Mouse (Mus musculus): Measurements from ENCODE around the gene Grifin. TPM values are rescaled to one million over a fixed set of nuclear protein-coding genes. Genes with fewer than 3 reads are reported as not detected.

Grifin gene
- polyA plus RNA-seq, 1 experiment from 2014 or later, result not detected

GRCm38 (mm10) chr5:140538111-140538683 lies 26.7 kb downstream of the Grifin start:
- Histone ChIP-seq H3K9me3 (no peaks in the 10 kb centered on the region), H3K27ac (no peak overlapping the region), H3K4me3 (no peak overlapping the region), H3K9ac (no peak overlapping the region), H3K27me3 (replicated peaks) (no peaks in the 10 kb centered on the region), H3K36me3 (replicated peaks) (no peaks in the 10 kb centered on the region), H3K4me1 (peaks cover 11% of the 10 kb centered on the region; the same call in 1 of the 2 replicates), H3K4me2 (no peak overlapping the region)
- ATAC-seq (replicated peaks), result no peak
- 81% methylated on average over 13 of the region's 13 CpGs for WGBS

- no peak overlapping the region for H3K9ac ChIP-seq
- no peak overlapping the region for H3K4me3 ChIP-seq
- no peaks in the 10 kb centered on the region for H3K9me3 ChIP-seq
- no peak overlapping the region for H3K4me2 ChIP-seq
- H3K4me1 ChIP-seq, result no peaks in the 10 kb centered on the region
- 57% methylated on average over 2 of the region's 2 CpGs for WGBS
- peaks cover 19% of the 10 kb centered on the region for H3K36me3 ChIP-seq (replicated peaks)
- H3K27me3 ChIP-seq (replicated peaks), result no peaks in the 10 kb centered on the region
- ATAC-seq (replicated peaks), result no peak
- H3K27ac ChIP-seq, result no peak overlapping the region
Observed at GRCm38 (mm10) chr5:140526754-140527153, 38.1 kb downstream of the Grifin start.

GRCm38 (mm10) chr5:140521196-140521595 lies 43.7 kb downstream of the Grifin start:
- 88% methylated on average over 1 of the region's 1 CpGs for WGBS
- no peak overlapping the region for H3K9ac ChIP-seq
- H3K27ac ChIP-seq, result no peak overlapping the region
- peaks cover 19% of the 10 kb centered on the region for H3K36me3 ChIP-seq (replicated peaks)
- no peaks in the 10 kb centered on the region for H3K4me1 ChIP-seq
- no peak overlapping the region for H3K4me3 ChIP-seq
- no peaks in the 10 kb centered on the region for H3K27me3 ChIP-seq (replicated peaks)
- no peak overlapping the region for H3K4me2 ChIP-seq
- no peak for ATAC-seq (replicated peaks)
- H3K9me3 ChIP-seq, result no peaks in the 10 kb centered on the region

DNA sequence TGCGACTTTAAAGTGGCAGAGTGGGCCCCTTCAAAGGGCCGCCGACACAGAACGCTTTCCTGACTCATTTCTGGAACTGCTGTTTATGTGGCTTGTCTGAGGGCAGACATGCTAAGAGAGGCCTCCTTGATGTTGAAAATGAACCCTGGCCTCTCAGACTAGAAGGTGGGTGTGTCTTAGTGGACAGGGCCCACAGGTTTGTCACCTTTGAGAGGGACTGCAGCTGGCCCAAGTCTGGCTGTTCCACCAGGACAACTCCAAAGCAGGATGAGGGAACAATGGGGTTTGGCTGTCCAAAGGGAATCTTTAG lies 47.0 kb downstream of the Grifin start:
- Histone ChIP-seq H3K4me3 (no peak overlapping the region), H3K27ac (no peak overlapping the region), H3K9ac (no peak overlapping the region), H3K9me3 (no peaks in the 10 kb centered on the region), H3K36me3 (replicated peaks) (no peaks in the 10 kb centered on the region), H3K4me1 (no peaks in the 10 kb centered on the region), H3K27me3 (replicated peaks) (no peaks in the 10 kb centered on the region), H3K4me2 (no peak overlapping the region)
- 85% methylated on average over 4 of the region's 4 CpGs for WGBS
- ATAC-seq (replicated peaks), result no peak

- H3K36me3 ChIP-seq (replicated peaks), result no peaks in the 10 kb centered on the region
- H3K27ac ChIP-seq, result no peak overlapping the region
- no peak for ATAC-seq (replicated peaks)
Observed at GRCm38 (mm10) chr5:140517159-140517920, 47.5 kb downstream of the Grifin start.

DNA sequence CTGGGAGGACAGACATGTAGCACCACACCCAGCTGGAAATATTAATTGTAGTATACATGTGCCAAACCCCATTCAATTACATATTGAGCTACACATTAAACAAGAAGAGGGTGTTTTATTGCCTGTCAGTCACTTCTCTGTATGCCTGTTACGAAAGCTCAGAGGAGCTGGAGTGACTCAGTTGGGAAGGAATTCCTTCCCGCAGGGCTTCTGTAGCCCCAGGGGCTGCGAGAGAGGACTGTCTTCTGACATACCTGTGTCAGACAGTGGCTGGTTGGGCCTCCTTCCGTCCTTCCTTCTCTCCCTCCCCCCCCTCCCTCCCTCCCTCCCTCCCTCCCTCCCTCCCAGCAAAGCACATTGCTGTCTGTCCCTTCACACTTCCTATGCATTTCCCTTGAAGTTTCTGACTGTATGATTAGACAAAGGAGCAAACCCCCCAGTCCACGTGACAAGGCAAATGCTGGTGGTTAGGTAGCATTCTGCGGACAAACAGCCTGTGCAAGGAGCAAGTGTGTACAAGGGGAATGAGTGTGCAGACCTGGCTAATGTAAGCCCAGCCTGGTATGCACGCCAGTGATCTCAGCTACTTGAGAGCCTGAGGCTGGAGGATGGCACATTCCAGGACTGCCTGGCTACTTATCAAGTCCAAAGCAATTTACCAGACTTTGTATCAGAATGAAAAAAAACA lies 49.9 kb downstream of the Grifin start:
- no peak overlapping the region for H3K4me3 ChIP-seq
- H3K27ac ChIP-seq, result no peak overlapping the region
- H3K36me3 ChIP-seq (replicated peaks), result no peaks in the 10 kb centered on the region
- no peak overlapping the region for H3K9ac ChIP-seq
- no peak for ATAC-seq (replicated peaks)
- WGBS, result 65% methylated on average over 7 of the region's 7 CpGs
- H3K27me3 ChIP-seq (replicated peaks), result no peaks in the 10 kb centered on the region
- no peak overlapping the region for H3K4me2 ChIP-seq
- H3K4me1 ChIP-seq, result peaks cover 7% of the 10 kb centered on the region
- no peaks in the 10 kb centered on the region for H3K9me3 ChIP-seq

More at GRCm38 (mm10) chr5:140517159-140517920, 47.5 kb downstream of the Grifin start:
- Histone ChIP-seq H3K27me3 (replicated peaks) (no peaks in the 10 kb centered on the region), H3K9me3 (no peaks in the 10 kb centered on the region), H3K4me3 (no peak overlapping the region), H3K4me2 (no peak overlapping the region), H3K9ac (no peak overlapping the region), H3K4me1 (no peaks in the 10 kb centered on the region)
- 93% methylated on average over 21 of the region's 21 CpGs for WGBS

DNA sequence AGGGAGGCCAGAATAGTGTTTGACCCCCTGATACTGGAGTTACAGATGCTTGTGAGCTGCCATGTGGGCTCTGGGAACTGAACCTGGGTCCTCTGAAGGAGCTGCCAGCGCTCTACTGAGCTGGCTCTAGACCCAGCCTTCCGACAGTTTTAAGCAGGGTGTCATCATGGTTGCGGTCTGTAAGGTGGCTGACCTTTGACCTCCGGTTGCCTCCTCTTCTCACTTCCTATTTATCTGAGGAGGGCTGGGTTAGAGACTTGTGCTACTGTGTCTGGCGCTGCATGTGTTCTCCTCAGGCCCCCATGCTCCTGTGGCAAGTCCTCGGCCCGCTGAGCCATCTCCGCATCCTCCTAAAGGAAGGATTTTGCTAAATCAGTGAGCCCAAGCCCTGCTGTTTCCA lies 51.0 kb downstream of the Grifin start:
- no peak for ATAC-seq (replicated peaks)
- H3K9me3 ChIP-seq, result no peaks in the 10 kb centered on the region
- no peaks in the 10 kb centered on the region for H3K36me3 ChIP-seq (replicated peaks)
- peaks cover 17% of the 10 kb centered on the region for H3K4me1 ChIP-seq
- H3K27me3 ChIP-seq (replicated peaks), result no peaks in the 10 kb centered on the region
- no peak overlapping the region for H3K4me2 ChIP-seq
- H3K27ac ChIP-seq, result no peak overlapping the region
- 77% methylated on average over 8 of the region's 8 CpGs for WGBS
- no peak overlapping the region for H3K9ac ChIP-seq
- H3K4me3 ChIP-seq, result no peak overlapping the region

Other genes starting within 250 kb of the Grifin start
- 35.4 and 37.2 TPM in 2 replicates for gene Mad1l1, start 243.5 kb downstream of the Grifin start, polyA plus RNA-seq (2015; fragmentation: Nextera tagmentation; extraction: Ambion mirVana)
- gene Nudt1, start 243.4 kb downstream of the Grifin start, polyA plus RNA-seq (2015; fragmentation: Nextera tagmentation; extraction: Ambion mirVana), result 22.3 and 23.4 TPM in 2 replicates
- gene Mrm2, start 233.2 kb downstream of the Grifin start, polyA plus RNA-seq (2015; fragmentation: Nextera tagmentation; extraction: Ambion mirVana), result 21.8 and 21.9 TPM in 2 replicates
- gene Snx8, start 175.8 kb downstream of the Grifin start, polyA plus RNA-seq (2015; fragmentation: Nextera tagmentation; extraction: Ambion mirVana), result 40.5 and 41.4 TPM in 2 replicates
- 78.4 and 91.4 TPM in 2 replicates for gene Eif3b, start 145.7 kb downstream of the Grifin start, polyA plus RNA-seq (2015; fragmentation: Nextera tagmentation; extraction: Ambion mirVana)
- gene Gm4869, start 119.4 kb downstream of the Grifin start, polyA plus RNA-seq (2015; fragmentation: Nextera tagmentation; extraction: Ambion mirVana), result not detected in 2 replicates
- 24.7 and 25.1 TPM in 2 replicates for gene Chst12, start 59.5 kb downstream of the Grifin start, polyA plus RNA-seq (2015; fragmentation: Nextera tagmentation; extraction: Ambion mirVana)
- 20.4 and 21.8 TPM in 2 replicates for gene Lfng, start 42.2 kb upstream of the Grifin start, polyA plus RNA-seq (2015; fragmentation: Nextera tagmentation; extraction: Ambion mirVana)
- gene Ttyh3, start 84.0 kb upstream of the Grifin start, polyA plus RNA-seq (2015; fragmentation: Nextera tagmentation; extraction: Ambion mirVana), result 80.3 and 84.2 TPM in 2 replicates
- gene Iqce, start 137.3 kb upstream of the Grifin start, polyA plus RNA-seq (2015; fragmentation: Nextera tagmentation; extraction: Ambion mirVana), result 27.4 and 32.2 TPM in 2 replicates
- 25.4 and 25.9 TPM in 2 replicates for gene Brat1, start 139.9 kb upstream of the Grifin start, polyA plus RNA-seq (2015; fragmentation: Nextera tagmentation; extraction: Ambion mirVana)
- 5.0 and 5.2 TPM in 2 replicates for gene Amz1, start 159.1 kb upstream of the Grifin start, polyA plus RNA-seq (2015; fragmentation: Nextera tagmentation; extraction: Ambion mirVana)

All from midbrain, embryonic 15.5 days (tissue).